Mouse (Mus musculus) erythroblast, embryonic 14.5 days (primary cell): ENCODE measurements around the gene Tmco1. TPM values are rescaled to one million over a fixed set of nuclear protein-coding genes. Genes with fewer than 3 reads are reported as not detected.

Experiments
- H3K27me3 ChIP-seq: 2 replicates; pipeline ENCODE4 v1.6.1; 2012; ENCODE audit warnings: inconsistent platforms; ENCODE audit not compliant: control insufficient read depth
- H3K36me3 ChIP-seq: 2 replicates; pipeline ENCODE4 v1.6.1; 2012; ENCODE audit warnings: mild to moderate bottlenecking, inconsistent platforms; ENCODE audit not compliant: control insufficient read depth
- H3K4me1 ChIP-seq: 2 replicates; pipeline ENCODE4 v1.6.1; 2012; ENCODE audit warnings: inconsistent platforms; ENCODE audit not compliant: control insufficient read depth
- H3K4me3 ChIP-seq: replicated peaks from 2 replicates; pipeline ENCODE3; 2012; ENCODE audit warnings: moderate library complexity, mild to moderate bottlenecking, inconsistent platforms
- H3K9me3 ChIP-seq: 2 replicates; pipeline ENCODE4 v1.6.1; 2012; ENCODE audit warnings: low read length, inconsistent platforms, mixed read lengths; ENCODE audit not compliant: control insufficient read depth
- GATA1 ChIP-seq: IDR thresholded peaks from 2 replicates; pipeline ENCODE4 v1.6.1; 2012; ENCODE audit warnings: low read length, inconsistent platforms, mixed read lengths
- TAL1 ChIP-seq: IDR thresholded peaks from 3 replicates; pipeline ENCODE4 v1.6.1; 2012; ENCODE audit warnings: low read length, inconsistent platforms, mixed read lengths
- polyA plus RNA-seq: library from polyadenylated mRNA; stranded (reverse); fragments of >175 nt; gene quantifications from 2 replicates; pipeline ENCODE4 v1.2.3, GENCODE M21; 2012

Gene Tmco1
- polyA plus RNA-seq, 1 experiment: 2.5 TPM

- Histone ChIP-seq H3K36me3 (peaks cover 72% of the 10 kb centered on the region), H3K4me3 (no peak overlapping the region), H3K27me3 (no peaks in the 10 kb centered on the region), H3K4me1 (peaks cover 32% of the 10 kb centered on the region), H3K9me3 (no peaks in the 10 kb centered on the region)
- TF ChIP-seq TAL1: no peak
- TF ChIP-seq GATA1: no peak
These were observed 5.0 kb downstream of the Tmco1 start for GRCm38 (mm10) chr1:167313220-167313619.

GRCm38 (mm10) chr1:167321691-167322090 is 13.5 kb downstream of the Tmco1 start:
- Histone ChIP-seq H3K4me3 (no peak overlapping the region), H3K9me3 (no peaks in the 10 kb centered on the region), H3K27me3 (no peaks in the 10 kb centered on the region), H3K4me1 (no peaks in the 10 kb centered on the region), H3K36me3 (peaks cover 89% of the 10 kb centered on the region)
- TF ChIP-seq GATA1 (no peak), TAL1 (no peak)

- Histone ChIP-seq H3K36me3 (peaks cover 84% of the 10 kb centered on the region), H3K27me3 (no peaks in the 10 kb centered on the region), H3K4me1 (no peaks in the 10 kb centered on the region), H3K4me3 (no peak overlapping the region), H3K9me3 (no peaks in the 10 kb centered on the region)
- TF ChIP-seq GATA1 (no peak), TAL1 (no peak)
These were observed 20.6 kb downstream of the Tmco1 start for GRCm38 (mm10) chr1:167328776-167329175.

- Histone ChIP-seq H3K4me3 (no peak overlapping the region), H3K36me3 (peaks cover 75% of the 10 kb centered on the region), H3K9me3 (no peaks in the 10 kb centered on the region), H3K27me3 (no peaks in the 10 kb centered on the region), H3K4me1 (no peaks in the 10 kb centered on the region)
- TF ChIP-seq GATA1 (no peak), TAL1 (no peak)
These were observed 22.9 kb downstream of the Tmco1 start for GRCm38 (mm10) chr1:167331106-167331505.

- TF ChIP-seq GATA1 (no peak), TAL1 (no peak)
- no peak overlapping the region for H3K4me3 ChIP-seq
- H3K9me3 ChIP-seq: no peaks in the 10 kb centered on the region
- H3K36me3 ChIP-seq: peaks cover 33% of the 10 kb centered on the region
- H3K27me3 ChIP-seq: 0 out of 2 replicates have a peak, but pooled peaks cover 2% of the 10 kb centered on the region
- peaks cover 25% of the 10 kb centered on the region for H3K4me1 ChIP-seq
These were observed 28.2 kb downstream of the Tmco1 start for GRCm38 (mm10) chr1:167336398-167336797.

- H3K4me1 ChIP-seq: peaks cover 26% of the 10 kb centered on the region
- no peaks in the 10 kb centered on the region for H3K9me3 ChIP-seq
- H3K36me3 ChIP-seq: peaks cover 21% of the 10 kb centered on the region
- TF ChIP-seq GATA1 (no peak), TAL1 (no peak)
- no peak overlapping the region for H3K4me3 ChIP-seq
- 0 out of 2 replicates have a peak, but pooled peaks cover 2% of the 10 kb centered on the region for H3K27me3 ChIP-seq
These were observed 29.4 kb downstream of the Tmco1 start for GRCm38 (mm10) chr1:167337463-167338095.

- Histone ChIP-seq H3K9me3 (no peaks in the 10 kb centered on the region), H3K4me1 (peaks cover 29% of the 10 kb centered on the region), H3K27me3 (peaks cover 2% of the 10 kb centered on the region; the same call in 1 of the 2 replicates), H3K36me3 (peaks cover 12% of the 10 kb centered on the region), H3K4me3 (no peak overlapping the region)
- TF ChIP-seq TAL1: no peak
- no peak for TF ChIP-seq GATA1
These were observed 31.1 kb downstream of the Tmco1 start for GRCm38 (mm10) chr1:167339177-167339781.

GRCm38 (mm10) chr1:167340111-167340787 is 32.1 kb downstream of the Tmco1 start:
- Histone ChIP-seq H3K36me3 (peaks cover 8% of the 10 kb centered on the region), H3K4me1 (peaks cover 29% of the 10 kb centered on the region), H3K27me3 (peaks cover 2% of the 10 kb centered on the region; the same call in 1 of the 2 replicates), H3K9me3 (no peaks in the 10 kb centered on the region), H3K4me3 (peak overlapping the region; percentile 64)
- TF ChIP-seq GATA1 (no peak), TAL1 (no peak)

GRCm38 (mm10) chr1:167340910-167341528 is 32.8 kb downstream of the Tmco1 start:
- Histone ChIP-seq H3K9me3 (no peaks in the 10 kb centered on the region), H3K4me3 (no peak overlapping the region), H3K36me3 (peaks cover 6% of the 10 kb centered on the region), H3K4me1 (peaks cover 29% of the 10 kb centered on the region), H3K27me3 (peaks cover 2% of the 10 kb centered on the region; the same call in 1 of the 2 replicates)
- TF ChIP-seq GATA1 (no peak), TAL1 (no peak)
